8 mouse cellular contexts compared by ENCODE assay signal in the genomic region with DNA sequence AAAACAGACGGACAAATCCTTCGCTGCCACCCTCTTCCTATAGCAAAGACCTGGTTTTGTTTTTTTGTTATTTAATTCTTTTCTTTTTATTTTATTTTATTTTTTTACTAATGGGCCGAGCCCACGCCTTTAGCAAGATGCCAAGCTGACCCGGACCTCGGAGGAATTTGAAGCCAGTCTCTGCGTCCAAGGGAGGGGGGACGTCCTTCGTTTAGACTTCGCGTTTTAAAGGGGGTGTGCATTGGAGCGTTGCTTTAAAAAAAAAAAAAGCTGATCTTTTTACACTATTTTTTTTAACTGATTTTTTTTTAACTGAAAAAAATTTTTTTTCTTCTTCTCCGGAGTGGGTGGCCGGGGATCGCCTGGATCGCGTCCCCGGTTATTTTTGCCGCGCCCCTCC. TPM values are rescaled to one million over a fixed set of nuclear protein-coding genes. Genes with fewer than 3 reads are reported as not detected.
DNase-seq lines count a peak whose midpoint lies in the region; ATAC-seq and TF ChIP-seq lines count a peak whose summit lies in the region.

No protein-coding gene starts in this region.

- under 1% methylated on average over 20 of the region's 20 CpGs for WGBS in cerebellum, adult 2 months
- under 1% methylated on average over 20 of the region's 20 CpGs for WGBS in lung, embryonic 16.5 days
- under 1% methylated on average over 20 of the region's 20 CpGs for WGBS in limb, embryonic 13.5 days
- under 1% methylated on average over 19 of the region's 20 CpGs for WGBS in small intestine, adult 2 months

- H3K36me3 ChIP-seq in lung, embryonic 16.5 days (ENCODE audit: control insufficient read depth, insufficient read depth, low read length), result no peaks in the 10 kb centered on the region
- H3K36me3 ChIP-seq in limb, embryonic 13.5 days, result no peaks in the 10 kb centered on the region
- H3K36me3 ChIP-seq in small intestine, adult 2 months (ENCODE audit: control insufficient read depth, insufficient read depth, low read length), result no peaks in the 10 kb centered on the region

- no peak for TF ChIP-seq POLR2A in cerebellum, adult 2 months (IDR thresholded peaks at IDR 0.05; ENCODE audit: borderline replicate concordance, insufficient read depth, low read length)
- TF ChIP-seq POLR2A in small intestine, adult 2 months (IDR thresholded peaks at IDR 0.05; ENCODE audit: low read depth, low read length), result no peak

- no peak for DNase-seq in cerebellum, adult 2 months
- no peak for DNase-seq in cerebellum, adult 9-11 months
- no peak for DNase-seq in lung, adult 18-20 months
- no peak for DNase-seq in urinary bladder, postnatal 36 days (ENCODE audit: low spot score in 2 of 2)
- no peak for DNase-seq in spleen, adult 18-20 months

- H3K27ac ChIP-seq in cerebellum, adult 2 months (ENCODE audit: insufficient read depth, low read length), result peak overlapping the region; percentile 82; the same call in 1 of the 2 replicates
- H3K27ac ChIP-seq in lung, embryonic 16.5 days (ENCODE audit: low read length), result no peak overlapping the region
- H3K27ac ChIP-seq in limb, embryonic 13.5 days, result no peak overlapping the region
- H3K27ac ChIP-seq in small intestine, adult 2 months (ENCODE audit: insufficient read depth, low read depth, low read length), result no peak overlapping the region

- H3K4me1 ChIP-seq in cerebellum, adult 2 months (ENCODE audit: control insufficient read depth, insufficient read depth, low read length), result peaks cover 17% of the 10 kb centered on the region; the same call in 1 of the 2 replicates
- peaks cover 8% of the 10 kb centered on the region; the same call in 1 of the 2 replicates for H3K4me1 ChIP-seq in lung, embryonic 16.5 days (replicated peaks; ENCODE audit: control insufficient read depth, insufficient read depth, low read length)
- H3K4me1 ChIP-seq in limb, embryonic 13.5 days, result peaks cover 9% of the 10 kb centered on the region
- H3K4me1 ChIP-seq in small intestine, adult 2 months (ENCODE audit: control insufficient read depth, insufficient read depth, insufficient read length, low read length), result peaks cover 2% of the 10 kb centered on the region; the same call in 1 of the 2 replicates

- H3K9ac ChIP-seq in lung, embryonic 16.5 days (ENCODE audit: low read length), result peak overlapping the region; percentile 53
- peak overlapping the region; percentile 68 for H3K9ac ChIP-seq in limb, embryonic 13.5 days

- H3K27me3 ChIP-seq in cerebellum, adult 2 months (ENCODE audit: control insufficient read depth, insufficient read depth, low read length), result no peaks in the 10 kb centered on the region
- H3K27me3 ChIP-seq in lung, embryonic 16.5 days (ENCODE audit: control insufficient read depth, insufficient read depth, low read depth, low read length), result peaks cover 50% of the 10 kb centered on the region
- peaks cover 94% of the 10 kb centered on the region for H3K27me3 ChIP-seq in limb, embryonic 13.5 days
- H3K27me3 ChIP-seq in small intestine, adult 2 months (ENCODE audit: control insufficient read depth, insufficient read depth, low read length), result peaks cover 8% of the 10 kb centered on the region; the same call in 1 of the 2 replicates

- H3K4me3 ChIP-seq in cerebellum, adult 2 months (replicated peaks; ENCODE audit: insufficient read depth, low read depth, low read length), result peak overlapping the region; percentile 64
- peak overlapping the region; percentile 65 for H3K4me3 ChIP-seq in lung, embryonic 16.5 days (ENCODE audit: low read length)
- H3K4me3 ChIP-seq in limb, embryonic 13.5 days, result peak overlapping the region; percentile 59
- peak overlapping the region; percentile 85 for H3K4me3 ChIP-seq in small intestine, adult 2 months (ENCODE audit: low read depth, low read length)

- H3K4me2 ChIP-seq in lung, embryonic 16.5 days (ENCODE audit: low read depth, low read length), result peak overlapping the region; percentile 92
- H3K4me2 ChIP-seq in limb, embryonic 13.5 days (replicated peaks), result peak overlapping the region; percentile 94

- no peak for TF ChIP-seq CTCF in cerebellum, adult 2 months (IDR thresholded peaks at IDR 0.05; ENCODE audit: borderline replicate concordance, insufficient read depth, low read depth, low read length)
- no peak for TF ChIP-seq CTCF in small intestine, adult 2 months (IDR thresholded peaks at IDR 0.05; ENCODE audit: extremely low read depth, insufficient read length, insufficient replicate concordance, low read depth, low read length)

- no peak for ATAC-seq in lung, embryonic 16.5 days (ENCODE audit: low read depth)
- ATAC-seq in limb, embryonic 13.5 days (ENCODE audit: low FRiP score, low read depth), result no peak

- peaks cover 8% of the 10 kb centered on the region; the same call in 1 of the 2 replicates for H3K9me3 ChIP-seq in lung, embryonic 16.5 days (ENCODE audit: control insufficient read depth, low read length)
- peaks cover 7% of the 10 kb centered on the region; the same call in 1 of the 2 replicates for H3K9me3 ChIP-seq in limb, embryonic 13.5 days

RNA-seq across cellular contexts. Expression of gene Cacna1a, which starts 26.7 kb away (rescaled TPM):
- polyA plus RNA-seq in cerebellum, adult 2 months (2012; rRNA removed), result 220 and 260 TPM in 2 replicates
- 1.9 and 2.7 TPM in 2 replicates for polyA plus RNA-seq in lung, embryonic 16.5 days (2015; fragmentation: Nextera tagmentation; extraction: Ambion mirVana)
- polyA plus RNA-seq in limb, embryonic 13.5 days (2015; fragmentation: Nextera tagmentation; extraction: Ambion mirVana), result 9.3 and 10.4 TPM in 2 replicates
- polyA plus RNA-seq in small intestine, adult 2 months (2012; rRNA removed), result 5.2 and 23.5 TPM in 2 replicates
